Mouse (Mus musculus): ENCODE data around the gene Tnfrsf21. TPM values are rescaled to one million over a fixed set of nuclear protein-coding genes. Genes with fewer than 3 reads are reported as not detected.

Tnfrsf21 gene
- polyA plus RNA-seq, 3 experiments from 2014 or later, result 0.19 to 0.25 TPM; not detected in 1

DNA sequence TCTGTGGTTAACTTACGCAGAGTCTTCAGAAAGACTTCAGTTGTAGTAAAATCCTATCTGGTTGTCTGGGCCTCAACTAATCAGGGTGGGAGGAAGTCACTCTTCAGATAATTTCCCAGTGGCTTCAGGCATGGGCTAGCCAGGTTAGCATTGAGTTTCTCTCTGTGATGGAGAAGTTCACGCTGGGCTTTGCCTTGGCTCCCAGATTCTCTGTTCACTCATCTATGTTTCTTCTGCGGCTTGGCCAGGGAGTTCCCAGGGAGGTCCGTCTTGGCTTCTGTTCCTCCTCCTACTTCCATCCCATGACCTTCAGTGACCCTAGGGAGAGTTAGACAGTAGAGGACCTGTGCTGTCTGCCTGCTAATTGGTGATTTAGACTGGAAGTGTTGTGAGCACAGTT lies 61.2 kb downstream of the Tnfrsf21 start:
- ATAC-seq, result no peak

DNA sequence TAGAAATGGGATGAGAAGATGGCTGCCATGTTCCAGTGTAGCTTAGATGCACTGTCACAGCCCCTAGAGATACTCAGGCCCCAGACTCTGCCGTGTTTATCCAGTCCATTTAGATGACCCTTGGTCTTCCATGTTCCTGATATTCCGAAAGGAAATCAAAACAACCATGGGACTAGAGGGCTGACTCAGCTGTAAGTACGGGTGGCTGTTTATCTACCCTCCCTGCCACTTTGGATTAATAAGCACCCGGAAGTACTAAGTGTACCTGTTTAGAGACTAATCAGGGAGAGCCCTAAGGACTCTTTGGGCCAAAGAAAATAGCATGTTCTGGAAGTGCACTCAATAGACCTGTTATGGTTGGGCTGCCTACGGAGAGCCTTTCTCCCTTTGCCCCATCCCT lies 64.9 kb downstream of the Tnfrsf21 start:
- no peak for ATAC-seq

DNA sequence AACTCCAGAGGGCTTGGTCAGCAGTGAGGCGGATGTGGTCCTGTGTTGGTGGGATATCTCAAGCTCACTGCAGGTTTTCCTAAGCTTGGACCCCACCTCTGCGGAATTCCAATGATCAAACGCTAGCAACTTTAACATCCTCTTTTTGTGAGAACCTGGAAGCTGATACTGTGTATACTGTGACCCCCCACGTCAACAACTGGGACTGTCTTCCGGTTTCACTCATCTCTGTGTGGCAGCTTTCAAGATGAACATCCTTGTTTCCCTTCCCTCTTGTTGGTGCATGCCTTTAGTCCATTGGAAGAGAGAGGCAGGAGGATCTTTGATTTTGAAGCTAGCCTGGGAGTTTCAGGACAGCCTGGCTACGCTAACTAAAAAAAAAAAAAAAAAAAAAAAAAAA lies 73.1 kb downstream of the Tnfrsf21 start:
- no peak for ATAC-seq

GRCm38 (mm10) chr17:43090948-43091724 lies 74.8 kb downstream of the Tnfrsf21 start:
- no peak for ATAC-seq

DNA sequence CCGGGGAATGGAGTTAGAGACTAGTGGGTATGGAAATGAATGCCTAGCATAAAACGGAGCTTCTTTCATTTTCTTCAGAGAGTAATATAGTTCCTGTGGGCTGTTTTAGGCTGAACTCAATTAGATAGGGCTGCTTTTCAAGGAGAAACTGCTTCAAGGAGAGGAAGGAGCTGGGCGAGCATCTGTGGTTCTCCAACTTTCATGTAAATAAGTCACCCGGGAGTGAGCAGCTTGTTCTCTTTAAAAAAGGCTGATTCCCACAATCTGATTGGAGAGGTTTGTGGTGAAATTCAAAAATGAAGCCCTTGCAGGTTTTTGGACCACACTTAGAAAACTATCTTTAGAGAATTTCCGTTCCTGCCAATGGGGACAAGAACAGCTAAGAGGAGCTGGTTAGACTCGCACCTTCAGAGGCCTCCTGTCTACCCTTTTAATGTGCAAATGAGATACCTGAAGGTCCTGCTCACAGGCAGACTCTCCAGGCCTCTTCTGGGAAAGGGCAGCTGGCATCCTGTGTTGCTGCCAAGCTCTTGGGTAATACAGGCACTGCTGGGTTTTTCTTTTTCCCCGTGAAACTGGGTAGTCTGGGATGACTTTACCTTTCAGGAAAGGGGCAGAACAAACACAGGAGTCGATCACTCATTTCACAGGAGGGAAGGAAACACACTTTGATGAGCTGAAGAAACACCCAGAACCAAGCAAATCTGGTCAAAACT lies 76.1 kb downstream of the Tnfrsf21 start:
- no peak for ATAC-seq

- no peak for ATAC-seq
Measured at GRCm38 (mm10) chr17:43094285-43094684, 77.9 kb downstream of the Tnfrsf21 start.

DNA sequence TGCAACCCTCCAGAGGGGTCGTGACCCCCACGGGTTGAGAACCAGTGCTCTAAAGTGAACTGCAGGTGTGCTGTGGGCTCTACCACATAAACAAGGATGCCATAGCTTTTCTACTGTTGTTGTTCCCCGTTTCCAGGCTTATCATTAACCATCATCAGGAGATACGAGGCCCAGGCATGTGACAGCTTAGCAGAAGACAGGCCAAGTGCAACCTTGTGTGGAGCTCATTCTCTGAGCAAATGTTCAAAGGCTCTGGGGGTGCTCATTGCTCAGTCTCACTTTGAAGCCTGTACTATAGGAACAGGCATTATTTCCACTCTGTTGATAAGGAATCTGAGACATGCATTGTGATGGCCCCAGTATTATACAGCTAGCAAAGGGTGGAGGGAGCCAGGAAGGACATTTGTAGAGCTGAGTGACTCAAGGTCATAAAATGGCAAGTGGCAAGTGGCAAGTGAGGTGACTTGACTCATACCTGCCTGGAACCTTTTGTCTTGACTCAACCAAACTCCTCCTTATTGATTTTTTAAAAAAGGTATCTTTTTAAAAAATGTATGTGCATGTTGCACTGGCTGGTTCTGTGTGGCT lies 80.8 kb downstream of the Tnfrsf21 start:
- ATAC-seq, result no peak

DNA sequence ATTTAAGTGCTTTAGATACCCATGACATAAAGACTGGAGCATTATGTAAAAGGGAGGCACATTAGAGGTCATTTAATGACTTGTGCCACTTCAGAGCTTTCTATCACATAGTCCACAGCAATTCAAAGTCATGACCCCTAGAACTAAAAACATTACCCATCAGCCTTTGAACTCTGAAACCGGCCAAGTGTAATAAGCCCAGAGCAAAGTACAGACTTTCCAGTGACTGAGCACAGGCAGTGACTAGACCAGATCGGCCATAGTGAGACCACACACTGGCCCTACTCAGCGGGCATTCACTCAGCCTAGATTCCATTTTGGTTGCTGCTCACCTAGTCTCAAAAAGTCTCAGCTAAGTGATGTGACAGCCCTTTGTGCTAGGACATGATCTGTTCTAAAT lies 89.8 kb downstream of the Tnfrsf21 start:
- ATAC-seq, result no peak

GRCm38 (mm10) chr17:43107338-43107737 lies 91.0 kb downstream of the Tnfrsf21 start:
- ATAC-seq, result no peak

DNA sequence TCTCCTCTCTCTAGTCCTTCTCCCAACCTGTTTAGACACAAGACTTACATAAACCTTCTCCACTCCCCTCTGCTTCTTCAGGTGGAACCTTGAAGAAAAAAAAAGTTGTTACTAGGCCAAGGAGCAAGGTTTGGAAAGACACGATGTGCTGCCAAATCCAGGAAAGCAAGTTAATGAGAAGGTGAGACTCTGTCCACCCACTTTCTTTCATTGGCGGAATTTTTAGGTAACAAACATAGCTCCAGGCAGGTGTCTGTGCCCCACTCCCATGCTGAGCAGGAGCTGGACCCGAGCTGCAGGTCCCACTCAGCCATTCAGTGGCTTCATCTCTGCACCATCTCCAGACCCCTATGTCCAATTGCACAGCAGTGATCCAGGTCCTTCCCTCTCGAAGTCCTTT lies 93.1 kb downstream of the Tnfrsf21 start:
- no peak for ATAC-seq

GRCm38 (mm10) chr17:43110168-43110885 lies 94.0 kb downstream of the Tnfrsf21 start:
- no peak for ATAC-seq

DNA sequence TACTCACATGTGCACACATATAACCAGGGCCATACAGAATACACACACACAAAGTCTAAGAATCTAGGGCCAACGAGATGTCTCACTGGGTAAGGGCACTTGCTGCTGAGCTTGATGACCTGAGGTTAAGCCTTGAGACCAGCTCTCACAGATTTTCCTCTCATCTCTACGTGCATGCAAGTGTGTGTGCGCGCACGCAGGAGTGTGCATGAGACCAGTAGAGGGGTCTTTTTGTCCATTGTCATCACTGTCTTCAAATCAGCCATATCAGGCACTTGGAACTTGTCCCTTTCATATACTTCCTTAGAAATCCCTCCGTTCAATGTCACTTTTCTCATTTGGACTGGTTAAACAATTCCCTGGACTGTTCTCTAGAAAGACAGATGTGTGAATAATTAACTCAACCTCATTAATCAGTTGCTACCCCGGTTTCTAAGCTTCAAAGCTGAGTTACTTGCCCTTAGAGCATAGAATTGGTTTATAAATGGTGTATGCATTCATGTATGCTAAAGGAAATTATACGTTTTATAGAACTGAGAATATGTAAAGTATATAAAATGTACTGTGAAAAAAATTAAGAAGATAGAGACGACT lies 97.1 kb downstream of the Tnfrsf21 start:
- ATAC-seq, result no peak

DNA sequence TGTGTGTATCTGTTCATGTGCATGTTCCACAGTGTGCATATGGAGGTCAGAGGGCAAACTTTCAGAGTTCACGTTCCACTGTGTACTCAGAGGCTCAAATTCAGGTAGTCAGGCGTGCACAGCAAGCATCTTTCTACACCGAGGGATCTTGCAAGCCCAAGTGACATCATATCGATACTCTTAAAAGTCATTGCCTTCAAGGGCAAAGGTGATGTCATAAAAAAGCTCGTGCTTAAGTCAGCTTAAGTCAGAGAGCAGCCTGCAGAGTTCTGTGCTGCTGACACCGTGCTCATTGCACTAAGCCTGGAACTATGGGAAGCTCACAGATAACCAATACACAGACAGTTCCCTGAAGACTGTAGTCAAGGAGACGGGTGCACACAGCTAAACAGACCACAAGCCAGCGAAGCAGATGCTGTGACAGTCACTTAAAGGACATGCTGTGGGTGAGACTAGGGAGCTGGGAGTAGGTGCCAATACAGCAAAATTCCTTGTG lies 97.8 kb downstream of the Tnfrsf21 start:
- ATAC-seq, result no peak

DNA sequence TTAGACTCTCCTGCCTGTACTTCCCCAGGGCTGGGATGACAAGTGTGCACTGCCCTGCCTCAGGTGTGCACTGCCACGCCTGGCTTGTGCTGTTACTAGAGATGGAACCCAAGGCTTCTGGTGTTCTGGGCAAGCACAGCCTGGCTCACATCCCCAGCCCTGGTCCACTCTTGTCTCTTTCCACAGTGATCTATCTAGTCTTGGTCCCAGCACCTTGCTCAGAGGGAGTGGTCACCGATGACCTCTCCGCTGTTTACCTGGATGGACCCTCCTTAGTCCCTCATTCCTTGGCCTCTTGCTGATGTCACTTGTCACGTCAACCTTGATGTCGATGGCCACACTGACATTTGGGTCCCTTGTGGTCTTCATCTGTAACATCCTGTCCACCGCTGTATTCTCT lies 98.6 kb downstream of the Tnfrsf21 start:
- no peak for ATAC-seq

GRCm38 (mm10) chr17:43116748-43117147 lies 100.4 kb downstream of the Tnfrsf21 start:
- no peak for ATAC-seq

DNA sequence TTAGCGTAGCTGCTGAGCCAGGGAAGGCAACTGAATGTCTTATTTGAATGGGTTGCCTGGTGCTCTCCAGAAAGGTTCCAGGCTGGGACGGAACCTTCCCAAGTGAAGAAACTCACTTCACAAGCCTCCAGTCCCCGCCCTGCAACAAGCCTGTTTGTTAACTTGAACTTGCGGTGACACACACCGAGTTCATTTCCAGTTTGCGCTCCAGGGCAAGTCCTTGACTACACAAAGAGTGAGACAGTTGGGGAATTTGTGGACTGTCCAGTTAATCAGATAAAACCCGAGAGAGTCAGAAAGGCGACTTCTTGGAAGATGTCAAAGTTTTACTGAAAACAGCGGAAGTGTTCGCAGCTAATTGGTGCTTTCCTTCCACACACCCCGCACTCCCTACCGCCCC lies 103.1 kb downstream of the Tnfrsf21 start:
- no peak for ATAC-seq

DNA sequence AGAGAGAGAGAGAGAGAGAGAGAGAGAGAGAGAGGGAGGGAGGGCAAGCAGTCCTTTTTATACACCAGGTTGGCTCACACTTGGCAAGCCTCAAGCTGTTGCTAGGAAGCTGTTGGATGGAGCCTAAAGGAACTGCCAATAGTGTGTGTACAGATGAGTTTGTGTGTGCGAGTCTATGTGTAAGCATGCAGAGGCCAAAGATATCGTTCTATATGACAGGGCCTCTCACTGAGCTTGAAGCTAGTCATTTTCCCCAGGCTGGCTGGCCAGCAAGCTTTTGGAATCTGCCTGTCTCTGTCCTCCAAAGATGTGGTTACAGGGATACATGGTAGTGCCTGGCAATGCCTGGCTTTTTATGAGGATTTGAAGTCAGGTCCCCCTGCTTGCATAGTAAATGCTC lies 104.7 kb downstream of the Tnfrsf21 start:
- no peak for ATAC-seq

DNA sequence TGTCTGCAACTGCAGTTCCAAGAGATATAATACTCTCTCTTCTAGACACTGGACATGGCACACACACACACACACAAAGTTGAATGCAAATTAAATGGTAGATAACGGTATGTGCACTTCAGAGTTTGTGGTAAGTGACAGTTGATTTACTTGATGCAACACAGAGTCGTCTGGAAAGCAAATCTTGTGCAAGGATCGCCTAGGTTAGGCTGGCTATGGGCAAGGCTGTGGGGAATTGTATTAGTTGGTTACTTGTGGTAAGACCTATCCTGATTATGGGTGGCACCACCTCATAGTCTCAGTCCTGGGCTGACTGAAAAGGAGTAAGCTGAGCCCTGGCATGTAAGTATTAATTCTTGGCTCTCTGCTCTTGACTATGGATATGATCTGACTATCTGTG lies 112.0 kb downstream of the Tnfrsf21 start:
- ATAC-seq, result no peak

DNA sequence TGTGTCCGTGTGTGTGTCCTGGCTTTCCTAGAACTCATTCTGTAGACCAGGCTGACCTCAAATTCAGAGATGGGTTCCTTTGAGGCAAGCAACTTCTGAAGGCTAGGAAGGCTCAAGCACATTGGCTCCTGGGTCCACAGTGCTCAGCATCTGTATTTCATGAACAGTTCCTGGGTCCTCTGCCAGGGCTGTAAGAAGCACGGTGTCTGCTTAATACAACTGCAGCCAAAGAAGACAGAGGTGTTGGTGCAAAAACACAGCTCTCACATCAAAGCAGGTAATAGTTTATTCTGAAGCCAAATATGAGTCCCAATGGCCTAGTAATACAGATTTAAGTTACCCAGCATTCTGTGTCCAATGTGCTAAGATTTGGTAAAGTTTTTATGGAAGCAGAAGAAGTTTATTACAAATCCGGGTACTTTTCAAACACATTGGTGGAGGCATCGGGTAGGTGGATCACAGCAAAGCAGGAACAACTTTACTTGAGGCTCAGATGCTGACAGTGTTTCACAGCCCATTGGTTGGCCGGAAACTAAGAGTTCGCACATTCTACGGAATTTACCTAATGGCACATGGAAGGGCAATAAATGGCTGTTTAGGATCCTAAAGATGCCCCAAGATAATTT lies 112.7 kb downstream of the Tnfrsf21 start:
- ATAC-seq, result no peak

DNA sequence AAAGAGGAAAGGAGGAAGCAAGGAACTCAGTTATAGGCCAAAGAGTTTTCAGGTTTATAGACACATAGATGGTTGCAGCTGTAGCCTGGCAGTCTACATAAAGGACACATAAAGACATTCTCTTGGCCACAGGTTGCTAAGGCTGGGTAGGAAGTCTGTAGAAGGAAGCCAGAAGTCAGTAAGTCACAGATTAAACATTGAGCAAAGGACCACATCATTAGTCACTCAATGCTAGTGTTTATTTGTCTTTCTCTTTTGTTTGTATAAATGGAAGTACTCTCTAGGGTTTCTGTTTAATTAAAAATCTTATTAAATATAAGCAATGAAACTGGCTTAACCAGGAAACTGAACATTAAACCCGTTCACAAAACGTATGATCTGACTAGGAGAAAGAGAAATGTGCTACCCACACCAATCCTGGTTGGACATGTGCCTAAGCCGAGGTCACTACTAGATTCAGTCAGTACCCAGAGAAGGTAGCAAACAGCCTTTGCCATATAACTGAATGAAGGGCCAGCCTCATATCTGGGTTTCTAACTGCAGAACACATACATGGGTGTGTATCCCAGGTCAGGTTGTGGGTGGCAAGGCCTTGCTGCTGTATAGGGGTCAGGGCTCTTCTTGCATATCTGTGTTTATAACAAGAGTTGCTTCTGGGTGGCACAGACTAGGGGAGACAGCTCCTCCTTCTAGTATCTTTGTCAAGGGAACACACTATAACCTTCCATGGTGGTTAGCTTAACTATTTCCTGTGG lies 113.9 kb downstream of the Tnfrsf21 start:
- no peak for ATAC-seq

DNA sequence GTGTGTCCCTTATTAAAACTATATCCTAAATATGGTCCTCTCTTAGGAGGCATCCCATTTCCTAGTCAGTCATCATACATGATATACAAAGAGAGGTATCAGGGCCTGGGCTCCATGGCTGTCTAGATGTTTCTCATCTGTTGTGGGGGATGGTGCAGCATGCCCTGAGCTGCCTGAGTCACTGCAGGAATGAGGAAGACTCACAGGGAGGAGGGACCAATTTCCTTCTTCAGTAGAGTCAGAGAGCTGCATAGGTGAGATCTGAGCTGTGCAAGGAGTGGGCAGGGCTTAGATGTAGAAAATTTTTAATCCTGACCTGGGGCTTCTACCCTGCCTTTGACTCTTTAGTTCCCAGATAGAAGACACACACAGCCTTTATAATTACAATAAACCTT lies 114.5 kb downstream of the Tnfrsf21 start:
- ATAC-seq, result no peak

Measured in inflammation-experienced regulatory T-cells, adult 6 months (primary cell).